Mouse (Mus musculus) telencephalon, adult 2 months (tissue): ENCODE measurements at regions not wholly inside any gene's neighbourhood (a gene's known extent, or its start where the extent isn't known, plus 50 kb on each side); places are given as distances from the start of the nearest gene placed in this dataset.

Experiments used
- DNase-seq: peaks from one replicate; pipeline ENCODE4 v3.0.0-alpha.2; 2011; ENCODE audit warnings: low read depth, low spot score

- DNase-seq = peak; percentile 29
These were observed 160.3 kb downstream of the Cryba4 start for GRCm38 (mm10) chr5:112091867-112092535.

DNA sequence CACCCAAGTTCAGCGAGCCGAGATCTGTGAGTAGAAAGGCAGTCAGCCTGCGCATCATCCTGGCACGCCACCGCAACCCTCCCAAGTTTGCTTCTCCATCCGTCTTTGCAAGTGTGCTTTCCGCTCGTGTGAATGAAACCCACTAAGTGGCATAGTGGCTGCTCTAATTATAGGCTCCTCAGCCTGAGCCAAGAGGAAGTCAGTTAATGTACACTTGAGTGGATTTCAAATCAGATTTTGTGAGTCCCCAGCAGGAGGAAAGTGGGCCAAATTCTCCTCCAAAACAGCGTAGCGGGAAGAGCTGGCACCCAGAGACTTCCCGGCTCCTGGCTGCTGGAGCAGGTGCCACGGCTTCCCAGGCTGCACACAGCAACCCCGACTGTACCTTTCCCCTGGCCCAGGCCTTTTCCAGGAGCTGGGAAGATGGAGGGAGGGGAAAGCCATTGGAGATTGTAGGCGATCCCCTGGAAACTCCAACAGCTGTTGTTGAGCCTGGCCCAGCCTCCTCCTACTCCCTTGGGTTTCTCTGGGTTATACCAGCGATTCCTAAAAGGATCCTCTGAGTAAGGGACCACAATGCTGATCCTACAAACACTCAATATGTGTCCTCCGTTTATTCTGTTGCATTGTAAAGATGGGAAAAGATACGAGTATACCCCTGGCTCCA lies 158.3 kb downstream of the Cryba4 start:
- DNase-seq = peak; percentile 83

DNA sequence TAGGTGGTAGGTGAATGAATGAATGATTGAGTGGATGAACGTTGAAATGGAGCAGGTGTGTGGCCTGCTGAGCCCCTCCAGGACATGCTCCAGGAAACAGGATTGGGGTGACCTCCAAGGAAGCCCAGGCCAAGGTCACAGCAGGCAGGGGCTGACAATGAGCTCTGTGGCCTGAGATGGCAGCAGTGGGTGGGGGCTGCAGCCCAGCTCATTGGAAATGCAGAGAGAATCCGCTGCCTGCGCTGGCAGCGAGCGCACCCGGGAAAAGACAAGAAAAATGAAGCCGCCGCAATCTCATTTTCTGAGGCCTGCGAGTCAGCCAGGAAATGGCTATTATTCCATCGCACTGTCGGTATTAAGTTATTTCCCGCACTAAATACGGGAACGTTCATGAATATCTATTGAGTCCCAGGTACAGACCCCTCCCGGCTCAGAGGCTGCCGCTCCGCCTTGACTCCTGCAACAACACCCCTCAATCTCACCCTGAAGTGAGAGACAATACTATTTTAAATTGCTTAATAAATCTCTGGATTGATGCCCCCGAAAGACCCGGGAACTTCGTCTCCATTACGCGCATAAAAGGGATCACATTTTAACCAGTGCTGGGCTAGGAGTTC lies 153.7 kb downstream of the Cryba4 start:
- DNase-seq = no peak

DNA sequence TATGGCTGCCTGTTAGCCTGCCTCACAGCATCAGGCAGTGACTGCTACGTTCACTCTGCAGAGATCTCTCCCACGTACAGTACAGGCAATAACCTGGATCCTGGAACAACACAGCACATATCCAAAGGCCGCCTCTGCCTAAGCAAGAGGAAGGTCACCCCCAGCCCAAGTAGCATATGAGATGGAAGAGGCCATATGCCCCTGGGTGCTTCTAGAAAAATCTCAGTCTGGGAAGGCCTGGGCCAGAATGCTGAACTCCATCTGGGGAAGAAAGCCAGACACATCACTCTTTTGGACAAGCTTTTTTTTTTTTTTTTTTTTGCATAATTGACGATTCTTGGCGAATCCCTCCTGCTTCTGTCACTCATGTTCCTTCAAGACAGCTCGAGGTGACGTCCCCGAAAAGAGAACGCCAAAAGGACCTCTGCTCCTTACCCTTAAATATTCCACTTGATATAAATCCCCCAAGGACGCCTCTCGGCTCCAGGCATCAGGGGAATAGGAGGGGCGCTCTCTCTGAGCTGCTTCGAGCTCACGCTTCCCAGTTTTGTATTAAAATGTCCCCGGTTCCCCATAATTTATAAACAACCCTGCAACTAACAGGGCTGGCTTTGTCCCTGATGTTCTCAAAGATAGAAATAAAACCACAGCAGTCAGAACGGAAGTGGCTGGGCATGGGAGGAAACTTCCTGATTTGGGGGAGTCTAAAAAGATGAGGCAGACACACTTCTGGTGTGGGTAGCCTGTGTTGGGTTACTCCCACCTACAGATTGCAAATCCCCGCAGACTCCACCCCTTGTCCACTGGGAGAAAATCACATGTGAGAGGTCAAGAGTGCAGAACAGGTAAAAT lies 150.4 kb downstream of the Cryba4 start:
- DNase-seq = no peak

DNA sequence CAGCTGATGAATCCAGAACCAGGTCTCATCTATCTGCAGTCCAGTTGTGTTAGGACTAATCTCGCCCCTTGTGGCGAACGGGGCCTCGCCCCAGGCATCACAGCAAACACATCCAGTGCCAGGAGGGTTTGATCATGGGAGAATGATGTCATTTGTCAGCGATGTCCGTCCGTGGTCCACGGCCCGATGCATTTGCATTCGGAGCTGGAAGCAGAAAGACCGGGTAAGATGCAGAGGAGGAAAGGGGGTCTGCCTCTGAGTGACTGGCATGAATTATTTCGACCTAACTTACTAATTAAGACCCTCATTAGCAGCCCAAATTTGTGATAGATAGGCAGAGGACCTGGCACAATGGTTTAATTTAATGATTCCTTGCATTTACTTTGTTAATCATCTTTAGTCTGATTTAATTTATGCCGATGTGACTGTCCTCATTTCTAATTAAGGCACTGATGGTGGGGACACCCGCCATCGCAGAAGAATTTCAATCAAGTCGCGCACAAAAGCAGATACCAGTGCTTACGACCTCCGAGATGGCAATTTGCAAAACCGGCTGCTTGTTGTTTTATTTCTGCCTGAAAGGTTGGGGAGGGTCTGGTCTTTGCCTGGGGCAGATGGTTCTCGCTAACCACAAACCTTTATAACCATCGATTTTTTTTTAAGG lies 141.9 kb downstream of the Cryba4 start:
- DNase-seq = peak; percentile 23

- no peak for DNase-seq
These were observed 131.6 kb downstream of the Cryba4 start for GRCm38 (mm10) chr5:112120766-112121165.

GRCm38 (mm10) chr5:112121554-112121953 lies 130.8 kb downstream of the Cryba4 start:
- DNase-seq = no peak

GRCm38 (mm10) chr5:112122581-112122980 lies 129.7 kb downstream of the Cryba4 start:
- DNase-seq = no peak

- no peak for DNase-seq
These were observed 125.1 kb downstream of the Cryba4 start for GRCm38 (mm10) chr5:112127171-112127570.

DNA sequence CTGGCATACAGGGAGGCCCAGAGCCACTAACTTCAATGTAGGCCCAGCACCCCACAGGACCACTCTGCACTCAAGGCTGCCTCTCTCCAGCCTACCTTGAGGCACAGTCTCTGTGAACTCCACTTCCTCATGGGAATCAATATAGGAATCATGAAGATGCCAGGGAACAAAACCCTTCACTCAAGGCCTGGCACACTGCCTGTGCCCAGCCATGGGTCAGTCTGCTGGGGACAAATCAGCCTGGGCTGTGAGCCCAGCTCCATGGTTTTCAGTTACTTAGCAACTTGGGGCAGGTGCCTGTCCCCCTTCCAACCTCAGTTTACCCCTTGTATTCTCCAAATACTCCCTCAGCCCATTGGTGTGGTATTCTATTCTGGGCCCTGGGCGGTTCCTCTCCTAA lies 119.6 kb downstream of the Cryba4 start:
- no peak for DNase-seq

DNA sequence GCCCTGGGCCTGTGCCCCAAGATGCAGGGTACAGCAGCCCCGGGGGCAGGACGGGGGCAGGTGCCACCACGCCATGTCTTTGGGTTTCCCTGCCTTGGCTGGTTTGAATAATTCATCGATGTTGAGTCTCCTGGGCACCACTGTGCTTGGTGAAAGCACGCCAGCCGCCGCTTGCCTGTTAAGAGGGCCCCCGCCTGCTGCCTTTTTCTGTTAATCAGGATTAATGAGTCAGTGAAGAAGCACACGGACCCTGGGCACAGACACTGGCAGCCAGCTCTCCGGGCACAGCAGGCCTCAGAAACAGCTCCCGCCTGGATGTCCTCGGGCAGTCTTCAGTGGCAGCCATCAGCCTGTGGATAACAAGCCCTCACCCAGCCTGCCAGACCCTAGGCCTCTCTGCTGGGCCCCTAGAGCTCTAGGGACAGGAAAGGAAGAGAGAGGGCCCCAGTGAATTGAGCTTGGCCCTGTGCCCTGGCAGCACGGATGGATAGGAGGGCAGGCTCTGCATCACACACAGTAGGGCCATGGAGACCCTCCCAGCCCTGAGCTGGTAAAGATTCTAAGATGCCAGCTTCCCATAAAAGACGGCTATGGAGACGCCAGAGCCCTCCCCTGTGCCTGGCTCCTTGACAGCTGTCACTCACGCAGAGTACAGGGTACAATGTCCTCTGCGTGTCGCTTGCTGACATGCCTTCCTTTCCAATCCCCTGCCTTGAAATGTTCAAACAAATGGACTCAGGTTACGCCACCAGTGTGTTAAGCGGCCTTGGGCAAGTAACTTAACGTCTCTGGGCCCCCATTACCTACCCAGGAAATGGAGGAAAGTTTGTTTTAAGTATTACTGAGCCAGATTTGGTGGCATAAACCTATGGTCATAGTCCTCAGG lies 118.4 kb downstream of the Cryba4 start:
- DNase-seq = no peak

DNA sequence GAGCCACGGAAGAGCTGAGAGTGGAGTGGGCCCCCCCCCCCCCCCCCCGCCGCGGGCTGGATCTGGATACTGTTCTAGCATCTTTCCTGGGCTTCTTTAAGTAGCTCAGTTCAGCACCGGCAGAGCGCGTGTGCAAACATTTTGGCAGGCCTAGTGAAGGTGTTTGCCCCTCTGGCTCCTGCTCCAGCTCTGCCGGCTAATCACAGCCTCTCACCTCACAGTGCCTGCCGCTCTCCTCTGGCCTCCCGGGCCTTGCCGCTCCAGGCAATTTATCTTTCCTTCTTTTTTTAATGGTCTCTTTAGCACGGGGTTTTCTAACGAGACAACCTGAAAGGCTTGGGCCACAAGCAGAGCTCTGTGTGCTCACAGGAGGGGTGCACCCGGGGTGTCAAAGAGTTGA lies 115.7 kb downstream of the Cryba4 start:
- DNase-seq = no peak

GRCm38 (mm10) chr5:112138246-112138645 lies 114.1 kb downstream of the Cryba4 start:
- no peak for DNase-seq

DNA sequence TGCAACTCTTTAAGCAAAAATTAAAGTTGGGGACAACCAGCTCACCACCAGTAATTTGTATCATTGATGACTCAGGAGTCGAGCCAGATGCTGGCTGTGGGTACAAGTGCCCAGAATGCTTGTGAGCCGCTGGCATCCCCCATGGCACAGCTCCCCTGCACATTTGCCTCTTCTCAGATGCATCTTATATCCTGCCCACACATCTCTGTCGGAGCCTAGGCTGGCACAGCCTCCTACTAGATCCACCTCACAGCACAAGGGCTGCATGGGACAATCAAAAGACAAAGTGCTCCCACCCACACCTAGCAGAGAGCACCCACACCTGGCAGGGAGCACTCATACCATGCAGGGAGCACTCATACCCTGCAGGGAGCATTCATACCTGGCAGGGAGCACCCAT lies 109.6 kb downstream of the Cryba4 start:
- DNase-seq = peak; percentile 50

GRCm38 (mm10) chr5:112143993-112144621 lies 108.2 kb downstream of the Cryba4 start:
- no peak for DNase-seq

DNA sequence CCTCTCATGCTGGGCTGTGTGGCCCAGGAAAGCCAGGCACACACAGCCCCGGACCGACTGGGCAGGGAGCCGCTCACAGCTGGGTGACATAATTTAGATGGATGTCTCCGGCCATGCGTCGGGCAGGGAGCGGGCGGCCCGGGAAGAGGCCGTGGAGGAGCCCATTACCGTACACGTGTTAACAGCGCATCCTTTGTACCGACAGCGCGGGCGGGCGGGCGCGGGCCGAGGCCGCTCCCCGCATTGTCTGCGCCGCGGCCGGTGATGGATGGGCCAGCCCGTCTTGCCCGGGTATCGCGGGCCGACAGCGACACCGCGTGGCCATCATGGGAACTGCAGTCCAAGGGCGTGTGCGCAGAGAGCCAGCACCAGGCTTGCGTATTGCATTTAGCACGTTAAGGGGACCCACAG lies 98.6 kb downstream of the Cryba4 start:
- DNase-seq = no peak

- DNase-seq = no peak
These were observed 97.7 kb downstream of the Cryba4 start for GRCm38 (mm10) chr5:112154650-112155049.

GRCm38 (mm10) chr5:112155051-112155450 lies 97.3 kb downstream of the Cryba4 start:
- no peak for DNase-seq

DNA sequence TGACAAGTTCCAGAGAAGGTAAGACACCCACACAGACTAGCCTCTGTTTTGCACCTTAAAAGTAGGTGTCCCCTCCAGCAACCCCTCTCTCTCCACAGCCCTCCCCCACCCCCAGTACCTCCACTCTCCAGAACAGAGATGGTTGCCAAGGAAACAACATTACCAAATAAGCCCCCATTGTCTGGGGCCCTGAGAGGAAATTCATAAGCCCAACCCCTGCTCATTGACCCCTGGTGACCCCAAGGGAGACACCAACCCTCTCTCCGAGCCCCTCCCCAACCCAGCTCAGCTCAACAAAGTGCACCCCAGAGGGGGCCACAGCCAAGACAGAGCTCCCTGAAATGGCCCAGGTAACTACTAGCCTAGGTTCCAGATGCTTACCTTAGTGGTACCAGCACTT lies 96.3 kb downstream of the Cryba4 start:
- DNase-seq = no peak
